Mouse (Mus musculus) cortical plate, adult 2 months (tissue): Measurements from ENCODE around the gene Btg1. TPM values are rescaled to one million over a fixed set of nuclear protein-coding genes. Genes with fewer than 3 reads are reported as not detected.

Source experiments
- H3K27ac ChIP-seq: fragments of 200-500 bp; 2 replicates; pipeline ENCODE4 v1.5.1; 2012; ENCODE audit warnings: low read length, control low read depth, inconsistent platforms; ENCODE audit not compliant: insufficient read depth
- H3K4me1 ChIP-seq: fragments of 200-500 bp; 2 replicates; pipeline ENCODE4 v1.6.1; 2011; ENCODE audit warnings: low read length; ENCODE audit not compliant: control insufficient read depth, insufficient read depth
- H3K4me3 ChIP-seq: fragments of 200-500 bp; 2 replicates; pipeline ENCODE4 v1.5.1; 2011; ENCODE audit warnings: mild to moderate bottlenecking, low read length, control low read depth; ENCODE audit not compliant: insufficient read depth
- CTCF ChIP-seq: fragments of 200-500 bp; IDR thresholded peaks from 2 replicates; pipeline ENCODE4 v1.5.1; 2011; ENCODE audit warnings: mild to moderate bottlenecking, control low read depth, low read length; ENCODE audit not compliant: insufficient read depth; ENCODE audit errors: extremely low read depth
- POLR2A ChIP-seq: fragments of 200-500 bp; IDR thresholded peaks from 2 replicates; pipeline ENCODE4 v1.6.1; 2011; ENCODE audit warnings: mild to moderate bottlenecking, low read length, control low read depth; ENCODE audit not compliant: insufficient read depth; ENCODE audit errors: extremely low read depth
- polyA plus RNA-seq: library from polyadenylated mRNA; depleted of rRNA; stranded (reverse); fragments of >200 nt; gene quantifications from 2 replicates; pipeline ENCODE4 v1.2.3, GENCODE M21; 2012

Btg1 gene
- polyA plus RNA-seq, 1 experiment = 18.6 TPM

- H3K27ac ChIP-seq = no peak overlapping the region
- TF ChIP-seq CTCF (no peak), POLR2A (no peak)
- peaks cover 4% of the 10 kb centered on the region; the same call in 1 of the 2 replicates for H3K4me1 ChIP-seq
- no peak overlapping the region; the same call in 1 of the 2 replicates for H3K4me3 ChIP-seq
Observed at GRCm38 (mm10) chr10:96622761-96623632, 6.2 kb downstream of the Btg1 start.

DNA sequence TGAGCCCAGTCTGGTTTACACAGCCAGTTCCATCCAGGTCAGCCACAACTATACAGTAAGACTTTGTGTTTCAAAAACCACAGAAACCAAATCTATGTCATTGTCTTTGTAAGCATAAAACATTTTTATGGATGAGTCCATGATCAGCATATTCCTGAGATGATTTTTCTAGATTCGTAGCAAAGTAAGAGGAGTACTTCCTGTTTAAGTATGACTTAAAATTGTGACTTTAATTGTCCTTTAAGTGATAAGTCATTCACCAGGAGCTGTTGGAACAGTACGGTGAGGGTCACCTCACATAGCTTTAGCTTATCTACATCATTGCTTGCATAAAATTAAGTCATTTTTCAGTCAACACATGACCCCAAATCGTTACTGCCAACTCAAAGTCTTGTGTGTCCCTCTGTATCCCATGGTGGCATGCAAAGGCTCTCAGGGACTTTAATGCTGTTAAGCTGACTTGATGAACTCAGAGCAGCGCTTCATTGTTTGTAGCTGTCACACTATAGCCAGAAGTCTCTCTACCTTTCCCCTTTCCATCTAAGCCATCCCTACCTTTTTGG, 6.9 kb downstream of the Btg1 start:
- Histone ChIP-seq H3K4me1 (peaks cover 4% of the 10 kb centered on the region), H3K27ac (no peak overlapping the region), H3K4me3 (no peak overlapping the region)
- TF ChIP-seq CTCF (no peak), POLR2A (no peak)

GRCm38 (mm10) chr10:96624406-96624805, 7.6 kb downstream of the Btg1 start:
- no peak for TF ChIP-seq CTCF
- TF ChIP-seq POLR2A = no peak
- Histone ChIP-seq H3K4me3 (no peak overlapping the region), H3K27ac (no peak overlapping the region), H3K4me1 (peaks cover 4% of the 10 kb centered on the region)

DNA sequence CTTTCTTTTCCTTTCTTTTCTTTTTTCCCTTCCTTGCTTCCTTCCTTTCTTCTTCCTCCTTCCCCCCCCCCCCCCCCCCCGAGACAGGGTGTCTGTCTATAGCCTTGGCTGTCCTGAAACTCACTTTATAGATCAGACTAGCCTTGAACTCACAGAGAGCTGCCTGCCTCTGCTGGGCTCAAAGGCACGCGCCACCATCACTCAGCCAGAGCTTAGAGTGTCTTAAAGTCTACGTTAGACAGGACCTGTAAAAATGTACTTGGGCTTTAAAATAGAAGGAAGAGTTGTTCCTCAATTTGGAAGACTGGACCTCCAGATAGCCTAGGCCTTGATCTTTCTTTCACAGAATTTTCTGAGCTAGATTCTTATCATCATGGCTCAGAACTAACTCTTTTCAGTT, 8.3 kb downstream of the Btg1 start:
- peaks cover 4% of the 10 kb centered on the region for H3K4me1 ChIP-seq
- H3K4me3 ChIP-seq = no peak overlapping the region
- TF ChIP-seq POLR2A (no peak), CTCF (no peak)
- no peak overlapping the region for H3K27ac ChIP-seq

DNA sequence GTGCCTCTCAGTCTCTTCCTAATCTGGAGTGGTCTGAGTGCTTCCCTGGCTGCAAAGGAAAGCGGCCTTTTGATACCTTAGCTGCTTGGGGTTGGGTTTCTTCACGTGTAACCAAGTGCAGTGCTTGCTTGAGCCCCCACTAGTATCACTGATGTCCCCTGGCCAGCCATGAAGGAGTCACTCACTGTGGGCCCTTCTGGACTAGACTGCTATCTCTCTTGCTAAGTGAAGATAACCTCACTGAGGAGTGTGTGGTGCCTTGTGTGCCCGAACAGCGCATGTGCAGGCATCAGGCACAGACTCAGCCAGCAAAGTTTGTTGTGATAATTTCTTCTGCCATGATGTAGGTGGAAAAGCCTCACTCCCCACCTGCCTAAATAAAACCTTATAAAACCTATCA, 8.9 kb downstream of the Btg1 start:
- TF ChIP-seq POLR2A = no peak
- no peak for TF ChIP-seq CTCF
- Histone ChIP-seq H3K4me1 (peaks cover 4% of the 10 kb centered on the region), H3K4me3 (no peak overlapping the region), H3K27ac (no peak overlapping the region)

DNA sequence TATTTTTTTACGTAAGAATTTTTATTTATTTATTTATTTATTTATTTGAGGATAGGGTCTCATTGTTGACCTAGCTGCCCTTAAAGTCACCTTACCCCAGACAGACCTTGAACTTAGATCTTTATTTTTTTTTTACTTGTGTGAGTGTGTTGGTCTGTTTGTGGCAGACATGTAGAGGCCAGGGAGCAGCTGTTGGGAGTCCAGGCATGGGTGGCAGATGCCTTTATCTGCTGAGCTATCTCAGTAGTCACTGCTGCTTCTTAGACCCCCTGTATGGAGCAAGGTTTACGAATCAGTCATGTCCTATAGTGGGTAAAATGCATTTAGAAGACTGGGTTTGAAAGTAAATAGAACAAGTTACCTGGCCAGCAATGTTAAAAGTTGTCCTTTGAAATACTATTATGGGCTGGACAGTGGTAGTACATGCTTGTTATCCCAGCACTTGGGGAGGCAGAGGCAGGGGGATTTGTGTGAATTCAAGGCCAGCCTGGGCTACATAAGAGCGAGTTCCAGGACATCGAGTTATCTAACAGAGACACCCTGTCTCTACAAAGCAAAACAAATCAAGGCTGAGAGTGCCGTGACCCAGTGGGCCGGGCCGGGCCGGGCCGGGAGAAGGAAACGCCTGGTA, 9.4 kb downstream of the Btg1 start:
- H3K4me3 ChIP-seq = no peak overlapping the region
- peaks cover 4% of the 10 kb centered on the region for H3K4me1 ChIP-seq
- no peak overlapping the region for H3K27ac ChIP-seq
- TF ChIP-seq POLR2A (no peak), CTCF (no peak)

DNA sequence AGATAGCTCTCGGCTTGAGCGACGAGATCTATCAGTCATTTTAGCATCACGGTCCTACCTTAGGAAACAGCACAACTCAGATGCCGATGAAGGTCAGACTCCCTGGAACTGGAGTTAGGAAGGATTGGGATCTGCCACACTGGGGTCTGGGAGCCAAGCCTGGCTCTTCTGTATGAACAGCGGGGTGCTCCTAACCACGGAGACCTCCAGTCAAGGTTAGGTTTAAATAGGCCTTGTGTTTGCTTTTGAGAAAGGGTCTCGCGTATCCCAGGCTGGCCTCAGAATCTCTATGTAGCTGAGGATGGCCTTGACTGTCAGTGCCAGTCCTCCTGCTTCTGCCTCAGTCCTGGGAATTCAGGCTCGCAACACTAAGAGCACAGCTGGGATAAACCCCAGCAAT, 10.5 kb downstream of the Btg1 start:
- H3K27ac ChIP-seq = no peak overlapping the region

GRCm38 (mm10) chr10:96628100-96628912, 11.5 kb downstream of the Btg1 start:
- TF ChIP-seq CTCF = no peak
- no peak for TF ChIP-seq POLR2A
- Histone ChIP-seq H3K4me3 (no peak overlapping the region), H3K27ac (no peak overlapping the region)

More for the DNA sequence above, 10.5 kb downstream of the Btg1 start:
- TF ChIP-seq POLR2A = no peak
- no peak for TF ChIP-seq CTCF
- H3K4me3 ChIP-seq = no peak overlapping the region
- peaks cover 3% of the 10 kb centered on the region for H3K4me1 ChIP-seq

GRCm38 (mm10) chr10:96628913-96629199, 12.1 kb downstream of the Btg1 start:
- TF ChIP-seq CTCF (no peak), POLR2A (no peak)
- Histone ChIP-seq H3K4me3 (no peak overlapping the region), H3K27ac (no peak overlapping the region), H3K4me1 (peaks cover 5% of the 10 kb centered on the region)

More at GRCm38 (mm10) chr10:96628100-96628912, 11.5 kb downstream of the Btg1 start:
- peaks cover 3% of the 10 kb centered on the region for H3K4me1 ChIP-seq
